Mouse (Mus musculus) liver, embryonic 14.5 days (tissue): ENCODE measurements around the gene 1700001J03Rik.

Experiments used
- CTCF ChIP-seq: IDR thresholded peaks from 2 replicates; pipeline ENCODE4 v1.5.1; 2016; ENCODE audit warnings: antibody characterized with exemption, low read depth, control low read depth
- EP300 ChIP-seq: IDR thresholded peaks from 2 replicates; pipeline ENCODE4 v1.6.1; 2016; ENCODE audit warnings: antibody characterized with exemption, low read depth

GRCm38 (mm10) chr5:146199073-146199472, 14.0 kb upstream of the 1700001J03Rik start:
- TF ChIP-seq CTCF (no peak), EP300 (no peak)
